Mouse (Mus musculus): ENCODE measurements around the gene Pitpnm2. TPM values are rescaled to one million over a fixed set of nuclear protein-coding genes. Genes with fewer than 3 reads are reported as not detected.

The Pitpnm2 gene
- polyA plus RNA-seq, 1 experiment from 2014 or later = 8.9 TPM

- no peak for ATAC-seq (ENCODE audit: low FRiP score)
- Histone ChIP-seq H3K9ac (no peak overlapping the region), H3K9me3 (no peaks in the 10 kb centered on the region), H3K4me1 (no peaks in the 10 kb centered on the region), H3K4me2 (no peak overlapping the region), H3K27ac (no peak overlapping the region), H3K36me3 (replicated peaks) (no peaks in the 10 kb centered on the region), H3K27me3 (0 out of 2 replicates have a peak, but pooled peaks cover 4% of the 10 kb centered on the region), H3K4me3 (replicated peaks) (no peak overlapping the region)
- WGBS = 76% methylated on average over 3 of the region's 3 CpGs
Measured at GRCm38 (mm10) chr5:124085513-124085912, 164.0 kb downstream of the Pitpnm2 start.

GRCm38 (mm10) chr5:124084588-124085173 lies 164.9 kb downstream of the Pitpnm2 start:
- H3K27me3 ChIP-seq = 0 out of 2 replicates have a peak, but pooled peaks cover 4% of the 10 kb centered on the region
- H3K4me3 ChIP-seq (replicated peaks) = no peak overlapping the region
- no peaks in the 10 kb centered on the region for H3K36me3 ChIP-seq (replicated peaks)
- H3K4me2 ChIP-seq = no peak overlapping the region
- ATAC-seq (ENCODE audit: low FRiP score) = peak; percentile 39; the same call in 1 of the 2 replicates
- no peak overlapping the region for H3K27ac ChIP-seq
- H3K4me1 ChIP-seq = peaks cover 7% of the 10 kb centered on the region; the same call in 1 of the 2 replicates
- WGBS = 42% methylated on average over 11 of the region's 11 CpGs
- no peaks in the 10 kb centered on the region for H3K9me3 ChIP-seq
- no peak overlapping the region for H3K9ac ChIP-seq

GRCm38 (mm10) chr5:124083850-124084587 lies 165.5 kb downstream of the Pitpnm2 start:
- peaks cover 14% of the 10 kb centered on the region for H3K4me1 ChIP-seq
- H3K27ac ChIP-seq = no peak overlapping the region
- WGBS = 90% methylated on average over 14 of the region's 14 CpGs
- no peak overlapping the region for H3K9ac ChIP-seq
- H3K9me3 ChIP-seq = no peaks in the 10 kb centered on the region
- H3K27me3 ChIP-seq = 0 out of 2 replicates have a peak, but pooled peaks cover 4% of the 10 kb centered on the region
- H3K4me3 ChIP-seq (replicated peaks) = no peak overlapping the region
- no peaks in the 10 kb centered on the region for H3K36me3 ChIP-seq (replicated peaks)
- H3K4me2 ChIP-seq = no peak overlapping the region
- ATAC-seq (ENCODE audit: low FRiP score) = no peak

GRCm38 (mm10) chr5:124082941-124083688 lies 166.4 kb downstream of the Pitpnm2 start:
- WGBS = 89% methylated on average over 17 of the region's 17 CpGs
- ATAC-seq (ENCODE audit: low FRiP score) = no peak
- H3K9me3 ChIP-seq = no peaks in the 10 kb centered on the region
- H3K27ac ChIP-seq = no peak overlapping the region
- H3K9ac ChIP-seq = no peak overlapping the region
- H3K4me1 ChIP-seq = peaks cover 23% of the 10 kb centered on the region
- 0 out of 2 replicates have a peak, but pooled peaks cover 4% of the 10 kb centered on the region for H3K27me3 ChIP-seq
- no peak overlapping the region for H3K4me2 ChIP-seq
- no peaks in the 10 kb centered on the region for H3K36me3 ChIP-seq (replicated peaks)
- H3K4me3 ChIP-seq (replicated peaks) = no peak overlapping the region

GRCm38 (mm10) chr5:124082447-124082846 lies 167.1 kb downstream of the Pitpnm2 start:
- Histone ChIP-seq H3K9ac (no peak overlapping the region), H3K4me3 (replicated peaks) (no peak overlapping the region), H3K27me3 (0 out of 2 replicates have a peak, but pooled peaks cover 4% of the 10 kb centered on the region), H3K27ac (no peak overlapping the region), H3K9me3 (no peaks in the 10 kb centered on the region), H3K4me1 (peaks cover 29% of the 10 kb centered on the region), H3K4me2 (no peak overlapping the region), H3K36me3 (replicated peaks) (no peaks in the 10 kb centered on the region)
- ATAC-seq (ENCODE audit: low FRiP score) = no peak
- 92% methylated on average over 10 of the region's 10 CpGs for WGBS

- no peak for ATAC-seq (ENCODE audit: low FRiP score)
- peaks cover 32% of the 10 kb centered on the region for H3K4me1 ChIP-seq
- H3K36me3 ChIP-seq (replicated peaks) = no peaks in the 10 kb centered on the region
- no peak overlapping the region for H3K4me2 ChIP-seq
- H3K9me3 ChIP-seq = no peaks in the 10 kb centered on the region
- 94% methylated on average over 17 of the region's 17 CpGs for WGBS
- no peak overlapping the region for H3K4me3 ChIP-seq (replicated peaks)
- H3K27me3 ChIP-seq = 0 out of 2 replicates have a peak, but pooled peaks cover 4% of the 10 kb centered on the region
- no peak overlapping the region for H3K27ac ChIP-seq
- H3K9ac ChIP-seq = no peak overlapping the region
Measured at GRCm38 (mm10) chr5:124079880-124080279, 169.7 kb downstream of the Pitpnm2 start.

GRCm38 (mm10) chr5:124078794-124079416 lies 170.7 kb downstream of the Pitpnm2 start:
- H3K4me3 ChIP-seq (replicated peaks) = no peak overlapping the region
- no peaks in the 10 kb centered on the region for H3K36me3 ChIP-seq (replicated peaks)
- H3K9me3 ChIP-seq = no peaks in the 10 kb centered on the region
- ATAC-seq (ENCODE audit: low FRiP score) = peak; percentile 89
- peak overlapping the region; percentile 31 for H3K4me2 ChIP-seq
- 0 out of 2 replicates have a peak, but pooled peaks cover 4% of the 10 kb centered on the region for H3K27me3 ChIP-seq
- H3K4me1 ChIP-seq = peaks cover 32% of the 10 kb centered on the region
- H3K9ac ChIP-seq = no peak overlapping the region
- WGBS = 55% methylated on average over 9 of the region's 9 CpGs
- H3K27ac ChIP-seq = peak overlapping the region; percentile 89

GRCm38 (mm10) chr5:124077856-124078460 lies 171.6 kb downstream of the Pitpnm2 start:
- H3K36me3 ChIP-seq (replicated peaks) = no peaks in the 10 kb centered on the region
- peaks cover 36% of the 10 kb centered on the region for H3K4me1 ChIP-seq
- 66% methylated on average over 6 of the region's 6 CpGs for WGBS
- no peaks in the 10 kb centered on the region for H3K9me3 ChIP-seq
- 0 out of 2 replicates have a peak, but pooled peaks cover 4% of the 10 kb centered on the region for H3K27me3 ChIP-seq
- 0 out of 2 replicates have a peak overlapping the region, but pooled peaks have one; percentile 31 for H3K4me2 ChIP-seq
- H3K4me3 ChIP-seq (replicated peaks) = no peak overlapping the region
- H3K27ac ChIP-seq = peak overlapping the region; percentile 89
- no peak overlapping the region; the same call in 1 of the 2 replicates for H3K9ac ChIP-seq
- ATAC-seq (ENCODE audit: low FRiP score) = no peak

- H3K4me2 ChIP-seq = no peak overlapping the region
- 0 out of 2 replicates have a peak, but pooled peaks cover 4% of the 10 kb centered on the region for H3K27me3 ChIP-seq
- H3K27ac ChIP-seq = no peak overlapping the region
- WGBS = 88% methylated on average over 13 of the region's 13 CpGs
- H3K4me3 ChIP-seq (replicated peaks) = no peak overlapping the region
- H3K36me3 ChIP-seq (replicated peaks) = no peaks in the 10 kb centered on the region
- H3K9me3 ChIP-seq = no peaks in the 10 kb centered on the region
- H3K9ac ChIP-seq = no peak overlapping the region
- H3K4me1 ChIP-seq = peaks cover 36% of the 10 kb centered on the region
- no peak for ATAC-seq (ENCODE audit: low FRiP score)
Measured at GRCm38 (mm10) chr5:124077241-124077640, 172.3 kb downstream of the Pitpnm2 start.

- ATAC-seq (ENCODE audit: low FRiP score) = no peak
- no peaks in the 10 kb centered on the region for H3K36me3 ChIP-seq (replicated peaks)
- peaks cover 41% of the 10 kb centered on the region for H3K4me1 ChIP-seq
- H3K9ac ChIP-seq = no peak overlapping the region
- no peak overlapping the region for H3K27ac ChIP-seq
- no peaks in the 10 kb centered on the region for H3K9me3 ChIP-seq
- no peak overlapping the region for H3K4me3 ChIP-seq (replicated peaks)
- no peak overlapping the region for H3K4me2 ChIP-seq
- 0 out of 2 replicates have a peak, but pooled peaks cover 4% of the 10 kb centered on the region for H3K27me3 ChIP-seq
- WGBS = 66% methylated on average over 9 of the region's 9 CpGs
Measured at GRCm38 (mm10) chr5:124076559-124076958, 173.0 kb downstream of the Pitpnm2 start.

- Histone ChIP-seq H3K27me3 (no peaks in the 10 kb centered on the region), H3K4me1 (peaks cover 41% of the 10 kb centered on the region), H3K9me3 (no peaks in the 10 kb centered on the region), H3K4me2 (no peak overlapping the region), H3K4me3 (replicated peaks) (no peak overlapping the region), H3K36me3 (replicated peaks) (no peaks in the 10 kb centered on the region), H3K27ac (no peak overlapping the region), H3K9ac (no peak overlapping the region)
- ATAC-seq (ENCODE audit: low FRiP score) = no peak
- 77% methylated on average over 9 of the region's 9 CpGs for WGBS
Measured at GRCm38 (mm10) chr5:124075716-124076115, 173.8 kb downstream of the Pitpnm2 start.

Data from forebrain, embryonic 12.5 days (tissue).